Mouse (Mus musculus) liver, postnatal 0 days (tissue): ENCODE measurements around the gene Rnf166. TPM values are rescaled to one million over a fixed set of nuclear protein-coding genes. Genes with fewer than 3 reads are reported as not detected.

Source experiments
- ATAC-seq: fragments of 200-750 bp; cut with Nextera tagmentation; 2 replicates; pipeline ENCODE4 v1.8.0; 2017; ENCODE audit warnings: mild to moderate bottlenecking, moderate library complexity
- DNase-seq: peaks from one replicate; pipeline ENCODE4 v3.0.0-alpha.2; 2016
- H3K27ac ChIP-seq: fragments of 300-500 bp; sonication (generic); 2 replicates; pipeline ENCODE4 v1.5.1; 2014; ENCODE audit warnings: antibody characterized with exemption, moderate library complexity, mild to moderate bottlenecking, low read depth
- H3K27me3 ChIP-seq: fragments of 300-500 bp; sonication (generic); 2 replicates; pipeline ENCODE4 v1.6.1; 2014; ENCODE audit warnings: low read length, control low read depth, mixed read lengths; ENCODE audit not compliant: insufficient read depth
- H3K36me3 ChIP-seq: fragments of 300-500 bp; sonication (generic); replicated peaks from 2 replicates; pipeline ENCODE4 v1.6.1; 2014; ENCODE audit warnings: mild to moderate bottlenecking, control low read depth, low read length, moderate library complexity, mixed read lengths; ENCODE audit not compliant: insufficient read depth
- H3K4me1 ChIP-seq: fragments of 300-500 bp; sonication (generic); 2 replicates; pipeline ENCODE4 v1.6.1; 2014; ENCODE audit warnings: antibody characterized with exemption, mild to moderate bottlenecking, control low read depth; ENCODE audit not compliant: insufficient read depth
- H3K4me2 ChIP-seq: fragments of 300-500 bp; sonication (generic); 2 replicates; pipeline ENCODE4 v1.6.1; 2014; ENCODE audit warnings: low read depth, mild to moderate bottlenecking, low read length, moderate library complexity, mixed read lengths
- H3K4me3 ChIP-seq: fragments of 300-500 bp; sonication (generic); 2 replicates; pipeline ENCODE4 v1.5.1; 2014; ENCODE audit warnings: low read depth, low read length
- H3K9ac ChIP-seq: fragments of 300-500 bp; sonication (generic); replicated peaks from 2 replicates; pipeline ENCODE4 v1.6.1; 2014; ENCODE audit warnings: mild to moderate bottlenecking, moderate library complexity
- H3K9me3 ChIP-seq: fragments of 300-500 bp; sonication (generic); 2 replicates; pipeline ENCODE4 v1.6.1; 2016; ENCODE audit warnings: mild to moderate bottlenecking, control low read depth, low read length, mixed read lengths
- CTCF ChIP-seq: sonication (generic); IDR thresholded peaks from 2 replicates; pipeline ENCODE4 v1.5.1; 2016; ENCODE audit warnings: antibody characterized with exemption, low read depth
- EP300 ChIP-seq: IDR thresholded peaks from 2 replicates; pipeline ENCODE4 v1.6.1; 2016; ENCODE audit warnings: antibody characterized with exemption, low read depth, mild to moderate bottlenecking
- WGBS: fragments of 180-500 bp; shearing (Covaris S2); extraction: QIAGEN DNeasy Blood & Tissue Kit; methylation state at CpG from one replicate; pipeline ENCODE4 v1.1.7; 2014; ENCODE audit not compliant: insufficient replicate concordance; 5-methylcytosine and 5-hydroxymethylcytosine counted together
- polyA plus RNA-seq: library from polyadenylated mRNA; unstranded; fragments of >200 nt; fragmentation: Nextera tagmentation; extraction: Ambion mirVana; gene quantifications from 2 replicates; pipeline ENCODE4 v1.2.1, GENCODE M21; 2015

The Rnf166 gene
- polyA plus RNA-seq, 1 experiment from 2014 or later, result 18.9 TPM

- H3K4me2 ChIP-seq, result peak overlapping the region; percentile 92
- H3K27ac ChIP-seq, result peak overlapping the region; percentile 74
- H3K4me1 ChIP-seq, result peaks cover 22% of the 10 kb centered on the region
- TF ChIP-seq EP300 (no peak), CTCF (no peak)
- peak overlapping the region; percentile 87 for H3K4me3 ChIP-seq
- DNase-seq, result peak; percentile 67
- WGBS, result 3% methylated on average over 16 of the region's 16 CpGs
- H3K36me3 ChIP-seq, result peaks cover 19% of the 10 kb centered on the region
- 0 out of 2 replicates have a peak, but pooled peaks have one; percentile 11 for ATAC-seq
- H3K27me3 ChIP-seq, result no peaks in the 10 kb centered on the region
- H3K9ac ChIP-seq, result peak overlapping the region; percentile 83
- no peaks in the 10 kb centered on the region for H3K9me3 ChIP-seq
These were observed 808 bp downstream of the Rnf166 start for GRCm38 (mm10) chr8:122474951-122475560.

GRCm38 (mm10) chr8:122473911-122474421, 1.9 kb downstream of the Rnf166 start:
- WGBS, result 48% methylated on average over 8 of the region's 8 CpGs
- ATAC-seq (no peak), DNase-seq (no peak)
- peaks cover 31% of the 10 kb centered on the region for H3K4me1 ChIP-seq
- no peak overlapping the region; the same call in 1 of the 2 replicates for H3K9ac ChIP-seq
- TF ChIP-seq EP300 (no peak), CTCF (no peak)
- peak overlapping the region; percentile 74 for H3K27ac ChIP-seq
- H3K27me3 ChIP-seq, result no peaks in the 10 kb centered on the region
- H3K4me2 ChIP-seq, result peak overlapping the region; percentile 92
- no peaks in the 10 kb centered on the region for H3K9me3 ChIP-seq
- H3K4me3 ChIP-seq, result peak overlapping the region; percentile 87; the same call in 1 of the 2 replicates
- H3K36me3 ChIP-seq, result peaks cover 18% of the 10 kb centered on the region

DNA sequence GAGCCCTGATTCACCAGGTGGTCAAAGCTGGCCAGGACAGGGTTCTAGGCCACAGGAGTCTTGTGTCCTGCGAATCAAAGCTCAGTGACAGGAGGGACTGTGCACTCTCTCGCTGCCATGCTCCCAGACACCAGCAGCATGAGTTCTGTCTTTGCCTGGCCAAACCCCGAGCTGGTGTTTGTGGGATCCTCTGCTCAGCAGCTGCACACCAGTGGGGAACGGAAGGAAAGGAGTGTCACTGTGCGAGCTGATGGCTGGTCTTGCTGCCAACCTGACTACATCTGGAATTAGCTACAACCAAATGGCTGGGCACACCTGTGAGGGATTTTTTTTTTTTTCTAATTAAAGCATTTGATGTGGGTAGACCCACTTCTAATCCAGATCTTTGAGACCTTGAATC, 5.2 kb downstream of the Rnf166 start:
- H3K9me3 ChIP-seq, result no peaks in the 10 kb centered on the region
- H3K4me3 ChIP-seq, result no peak overlapping the region
- DNase-seq (no peak), ATAC-seq (no peak)
- H3K4me2 ChIP-seq, result no peak overlapping the region
- 61% methylated on average over 5 of the region's 5 CpGs for WGBS
- no peak for TF ChIP-seq CTCF
- no peak for TF ChIP-seq EP300
- no peak overlapping the region for H3K9ac ChIP-seq
- peaks cover 24% of the 10 kb centered on the region for H3K4me1 ChIP-seq
- no peaks in the 10 kb centered on the region for H3K27me3 ChIP-seq
- H3K36me3 ChIP-seq, result peaks cover 34% of the 10 kb centered on the region
- 0 out of 2 replicates have a peak overlapping the region, but pooled peaks have one; percentile 12 for H3K27ac ChIP-seq

DNA sequence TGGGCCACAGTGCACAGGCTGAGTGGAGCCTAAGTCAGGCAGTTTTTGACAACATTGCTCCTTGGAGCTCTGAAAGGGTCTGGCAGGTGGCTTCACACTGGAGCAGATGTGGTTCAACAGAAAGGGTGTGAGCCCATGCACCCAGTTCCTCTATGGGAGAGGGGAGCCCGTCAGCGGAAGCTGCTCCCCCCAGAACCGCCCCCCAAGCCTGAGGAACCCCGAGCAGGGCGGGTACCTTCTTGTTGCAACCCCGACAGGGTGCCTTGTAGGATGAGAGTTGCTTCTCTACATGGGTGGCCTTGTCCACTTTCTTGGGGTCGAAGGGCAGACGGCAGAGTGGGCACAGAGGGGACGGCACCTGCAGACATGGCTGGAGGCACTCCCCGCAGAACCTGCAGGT, 5.9 kb downstream of the Rnf166 start:
- no peak for ATAC-seq
- no peak overlapping the region for H3K4me3 ChIP-seq
- no peaks in the 10 kb centered on the region for H3K27me3 ChIP-seq
- peaks cover 35% of the 10 kb centered on the region for H3K36me3 ChIP-seq
- TF ChIP-seq EP300 (no peak), CTCF (no peak)
- H3K4me2 ChIP-seq, result no peak overlapping the region
- DNase-seq, result no peak
- H3K9ac ChIP-seq, result no peak overlapping the region
- no peak overlapping the region for H3K27ac ChIP-seq
- peaks cover 22% of the 10 kb centered on the region for H3K4me1 ChIP-seq
- no peaks in the 10 kb centered on the region for H3K9me3 ChIP-seq
- 70% methylated on average over 10 of the region's 10 CpGs for WGBS

- Histone ChIP-seq H3K27ac (no peak overlapping the region), H3K36me3 (peaks cover 35% of the 10 kb centered on the region), H3K4me2 (no peak overlapping the region), H3K4me3 (no peak overlapping the region), H3K9me3 (no peaks in the 10 kb centered on the region), H3K9ac (no peak overlapping the region), H3K4me1 (peaks cover 23% of the 10 kb centered on the region), H3K27me3 (no peaks in the 10 kb centered on the region)
- ATAC-seq (no peak), DNase-seq (no peak)
- 70% methylated on average over 6 of the region's 6 CpGs for WGBS
- TF ChIP-seq CTCF (no peak), EP300 (no peak)
These were observed 6.5 kb downstream of the Rnf166 start for GRCm38 (mm10) chr8:122469407-122469806.

- TF ChIP-seq CTCF, result no peak
- TF ChIP-seq EP300, result no peak
- Histone ChIP-seq H3K36me3 (peaks cover 32% of the 10 kb centered on the region), H3K9ac (no peak overlapping the region), H3K27me3 (no peaks in the 10 kb centered on the region), H3K9me3 (no peaks in the 10 kb centered on the region), H3K4me3 (no peak overlapping the region), H3K4me2 (no peak overlapping the region), H3K27ac (no peak overlapping the region), H3K4me1 (peaks cover 34% of the 10 kb centered on the region)
- DNase-seq (no peak), ATAC-seq (no peak)
- WGBS, result 86% methylated on average over 13 of the region's 13 CpGs
These were observed 8.0 kb downstream of the Rnf166 start for GRCm38 (mm10) chr8:122467816-122468215.
